ENCODE assay signal across 9 mouse cellular contexts in the genomic region with DNA sequence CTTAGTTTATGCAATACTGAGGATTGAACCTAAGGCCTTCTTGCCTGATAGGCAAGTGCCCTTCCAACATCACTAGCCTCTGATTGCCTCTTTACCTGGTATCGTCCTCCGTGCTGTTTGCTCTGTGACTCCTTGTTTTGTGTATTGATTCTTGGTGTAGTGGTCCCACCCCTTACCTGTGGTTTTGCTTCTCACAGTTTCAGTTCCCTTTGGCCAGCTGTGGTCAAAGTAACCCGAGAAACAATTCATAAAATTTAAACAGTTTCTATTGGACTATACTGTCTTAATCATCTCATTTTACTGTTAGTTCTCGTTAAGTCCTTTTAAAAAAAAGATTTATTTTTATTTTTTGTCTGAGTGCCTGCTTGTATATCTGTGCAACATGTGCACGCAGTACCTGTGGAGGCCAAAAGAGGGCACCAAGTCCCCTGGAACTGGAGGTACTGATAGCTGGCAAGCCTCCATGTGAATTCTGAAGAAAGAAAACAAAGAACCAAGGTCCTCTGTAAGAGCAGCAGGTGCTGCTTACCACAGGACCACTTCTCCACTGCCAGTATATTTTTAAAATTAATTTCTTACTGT.
DNase-seq lines count a peak whose midpoint lies in the region; ATAC-seq and TF ChIP-seq lines count a peak whose summit lies in the region.
"Had no signal": no experiment of that assay in that cellular context is flagged by ENCODE, and none has a peak within 500 bp of the region (broad histone marks: within the 10 kb centered on the region; RNA-seq: fewer than 3 reads in every experiment).

No protein-coding gene starts in this region.

- no peak for TF ChIP-seq POLR2A in ES-Bruce4 (IDR thresholded peaks at IDR 0.05; ENCODE audit: insufficient read depth, low read length)
- no peak for TF ChIP-seq POLR2A in brain, embryonic 14.5 days (IDR thresholded peaks at IDR 0.05; ENCODE audit: borderline replicate concordance, extremely low read depth, insufficient read depth, insufficient read length, poor library complexity, severe bottlenecking)
- TF ChIP-seq POLR2A in small intestine, adult 2 months (IDR thresholded peaks at IDR 0.05; ENCODE audit: low read depth, low read length): no peak

- H3K4me2 ChIP-seq in limb, embryonic 11.5 days (ENCODE audit: low read depth, severe bottlenecking): no peak overlapping the region
- H3K4me2 ChIP-seq: limb, embryonic 15.5 days had no signal

- intact Hi-C loops in heart, postnatal 14 days (cut with DNase I): no loop called here
- intact Hi-C loops in heart, postnatal 36 days (cut with DNase I): no loop called here

- no peak for ATAC-seq in limb, embryonic 11.5 days (ENCODE audit: insufficient number of reproducible peaks, low FRiP score, low TSS enrichment, low read depth)

- H3K4me1 ChIP-seq in heart, embryonic 10.5 days: no peaks in the 10 kb centered on the region
- H3K4me1 ChIP-seq in ES-Bruce4 (ENCODE audit: control insufficient read depth, insufficient read depth, low read length): no peaks in the 10 kb centered on the region
- H3K4me1 ChIP-seq in limb, embryonic 11.5 days (ENCODE audit: control insufficient read depth, insufficient read depth, low read length): no peaks in the 10 kb centered on the region
- no peaks in the 10 kb centered on the region for H3K4me1 ChIP-seq in small intestine, adult 2 months (ENCODE audit: control insufficient read depth, insufficient read depth, insufficient read length, low read length)
- H3K4me1 ChIP-seq: limb, embryonic 15.5 days had no signal

- TF ChIP-seq CTCF in ES-Bruce4 (IDR thresholded peaks at IDR 0.05; ENCODE audit: low read depth, low read length): peak; percentile 55
- TF ChIP-seq CTCF in brain, embryonic 14.5 days (IDR thresholded peaks at IDR 0.05; ENCODE audit: borderline replicate concordance, extremely low read depth, insufficient read depth, insufficient read length): peak; percentile 70; the same call in 1 of the 2 replicates
- peak; percentile 78; the same call in 1 of the 2 replicates for TF ChIP-seq CTCF in small intestine, adult 2 months (IDR thresholded peaks at IDR 0.05; ENCODE audit: extremely low read depth, insufficient read length, insufficient replicate concordance, low read depth, low read length)

- DNase-seq in heart, postnatal 14 days: peak; percentile 4 to 34
- DNase-seq in heart, embryonic 10.5 days (ENCODE audit: low spot score): no peak
- DNase-seq in brain, embryonic 14.5 days (ENCODE audit: low read depth): peak; percentile 76
- peak; percentile 2 to 23 for DNase-seq in heart, postnatal 36 days
- DNase-seq in limb, embryonic 11.5 days (ENCODE audit: low spot score): peak; percentile 66
- DNase-seq in spleen, adult 12 weeks (ENCODE audit: low spot score): no peak

- WGBS in heart, embryonic 10.5 days: 63% methylated on average over 5 of the region's 5 CpGs
- 65% methylated on average over 5 of the region's 5 CpGs for WGBS in limb, embryonic 11.5 days
- WGBS in small intestine, adult 2 months: 41% methylated on average over 5 of the region's 5 CpGs

- H3K27me3 ChIP-seq in heart, embryonic 10.5 days (ENCODE audit: insufficient read depth, poor library complexity, severe bottlenecking): no peaks in the 10 kb centered on the region
- no peaks in the 10 kb centered on the region for H3K27me3 ChIP-seq in ES-Bruce4 (ENCODE audit: control insufficient read depth, insufficient read depth, low read length, poor library complexity, severe bottlenecking)
- no peaks in the 10 kb centered on the region for H3K27me3 ChIP-seq in limb, embryonic 11.5 days (ENCODE audit: control insufficient read depth, insufficient read depth, low read length)
- H3K27me3 ChIP-seq in small intestine, adult 2 months (ENCODE audit: control insufficient read depth, insufficient read depth, low read length): no peaks in the 10 kb centered on the region
- H3K27me3 ChIP-seq: limb, embryonic 15.5 days had no signal

- TF ChIP-seq EP300 in ES-Bruce4 (IDR thresholded peaks at IDR 0.05; ENCODE audit: insufficient read depth, low read depth, low read length): no peak

- no peak overlapping the region for H3K27ac ChIP-seq in heart, embryonic 10.5 days
- H3K27ac ChIP-seq in ES-Bruce4 (ENCODE audit: insufficient read depth, low read length): no peak overlapping the region
- no peak overlapping the region for H3K27ac ChIP-seq in limb, embryonic 11.5 days (replicated peaks; ENCODE audit: low read depth, low read length)
- H3K27ac ChIP-seq in small intestine, adult 2 months (ENCODE audit: insufficient read depth, low read depth, low read length): no peak overlapping the region
- H3K27ac ChIP-seq: limb, embryonic 15.5 days had no signal

- H3K9ac ChIP-seq in ES-Bruce4 (ENCODE audit: low read depth, poor library complexity, severe bottlenecking): no peak overlapping the region
- H3K9ac ChIP-seq in limb, embryonic 11.5 days (ENCODE audit: low read length): no peak overlapping the region
- H3K9ac ChIP-seq: limb, embryonic 15.5 days had no signal

- no peaks in the 10 kb centered on the region for H3K9me3 ChIP-seq in heart, embryonic 10.5 days
- no peaks in the 10 kb centered on the region for H3K9me3 ChIP-seq in ES-Bruce4 (replicated peaks; ENCODE audit: control insufficient read depth, insufficient read depth, low read length, poor library complexity, severe bottlenecking)
- H3K9me3 ChIP-seq in limb, embryonic 11.5 days (ENCODE audit: control insufficient read depth, low read length): no peaks in the 10 kb centered on the region
- H3K9me3 ChIP-seq: limb, embryonic 15.5 days had no signal

- H3K4me3 ChIP-seq in heart, embryonic 10.5 days: no peak overlapping the region
- no peak overlapping the region for H3K4me3 ChIP-seq in ES-Bruce4 (ENCODE audit: low read depth, low read length)
- H3K4me3 ChIP-seq in limb, embryonic 11.5 days (ENCODE audit: low read depth, low read length): no peak overlapping the region
- H3K4me3 ChIP-seq in small intestine, adult 2 months (ENCODE audit: low read depth, low read length): no peak overlapping the region
- H3K4me3 ChIP-seq: limb, embryonic 15.5 days had no signal

- no peaks in the 10 kb centered on the region for H3K36me3 ChIP-seq in heart, embryonic 10.5 days
- no peaks in the 10 kb centered on the region for H3K36me3 ChIP-seq in ES-Bruce4 (ENCODE audit: control insufficient read depth, insufficient read depth, low read length, poor library complexity, severe bottlenecking)
- H3K36me3 ChIP-seq in limb, embryonic 11.5 days (ENCODE audit: control insufficient read depth, insufficient read depth, low read length): no peaks in the 10 kb centered on the region
- no peaks in the 10 kb centered on the region for H3K36me3 ChIP-seq in small intestine, adult 2 months (ENCODE audit: control insufficient read depth, insufficient read depth, low read length)
- H3K36me3 ChIP-seq: limb, embryonic 15.5 days had no signal

Comparison
In these comparisons a context has a peak if more than half of its experiments do, and no peak if none do; other contexts are left out.
1. DNase-seq: peak in heart, postnatal 14 days (2 of 2), brain, embryonic 14.5 days (single experiment), heart, postnatal 36 days (2 of 2) and limb, embryonic 11.5 days (single experiment); none in heart, embryonic 10.5 days (single experiment) and spleen, adult 12 weeks (single experiment).
2. Peak in every context shown above with its lines, with median percentiles within 50 percentile points of each other: CTCF ChIP-seq.